Mouse (Mus musculus): ENCODE measurements around the gene Nrg4.
"Not testable (repeated sequence)": the region's sequence is repeated elsewhere in the genome, so short reads cannot be mapped to it uniquely, and the experiment has no call there.

Gene Nrg4

GRCm38 (mm10) chr9:55252097-55252496 is 74.5 kb downstream of the Nrg4 start:
- not testable (repeated sequence) for DNase-seq (ENCODE audit: inconsistent ontology term)

GRCm38 (mm10) chr9:55250595-55251247 is 75.9 kb downstream of the Nrg4 start:
- DNase-seq (ENCODE audit: inconsistent ontology term), result no peak

- DNase-seq (ENCODE audit: inconsistent ontology term), result no peak
Observed at GRCm38 (mm10) chr9:55248465-55248864, 78.2 kb downstream of the Nrg4 start.

- no peak for DNase-seq (ENCODE audit: inconsistent ontology term)
Observed at GRCm38 (mm10) chr9:55246918-55247317, 79.7 kb downstream of the Nrg4 start.

GRCm38 (mm10) chr9:55246440-55246839 is 80.2 kb downstream of the Nrg4 start:
- DNase-seq (ENCODE audit: inconsistent ontology term), result no peak

- not testable (repeated sequence) for DNase-seq (ENCODE audit: inconsistent ontology term)
Observed at GRCm38 (mm10) chr9:55245057-55245750, 81.4 kb downstream of the Nrg4 start.

- DNase-seq (ENCODE audit: inconsistent ontology term), result no peak
Observed at GRCm38 (mm10) chr9:55244079-55244478, 82.6 kb downstream of the Nrg4 start.

- no peak for DNase-seq (ENCODE audit: inconsistent ontology term)
Observed at GRCm38 (mm10) chr9:55243280-55243679, 83.4 kb downstream of the Nrg4 start.

GRCm38 (mm10) chr9:55241863-55242685 is 84.6 kb downstream of the Nrg4 start:
- DNase-seq (ENCODE audit: inconsistent ontology term), result peak; percentile 3

- no peak for DNase-seq (ENCODE audit: inconsistent ontology term)
Observed at GRCm38 (mm10) chr9:55240852-55241251, 85.8 kb downstream of the Nrg4 start.

GRCm38 (mm10) chr9:55236235-55237165 is 90.1 kb downstream of the Nrg4 start:
- DNase-seq (ENCODE audit: inconsistent ontology term), result no peak

GRCm38 (mm10) chr9:55233076-55233475 is 93.6 kb downstream of the Nrg4 start:
- not testable (repeated sequence) for DNase-seq (ENCODE audit: inconsistent ontology term)

GRCm38 (mm10) chr9:55232586-55232985 is 94.1 kb downstream of the Nrg4 start:
- no peak for DNase-seq (ENCODE audit: inconsistent ontology term)

- DNase-seq (ENCODE audit: inconsistent ontology term), result no peak
Observed at GRCm38 (mm10) chr9:55232110-55232509, 94.5 kb downstream of the Nrg4 start.

- no peak for DNase-seq (ENCODE audit: inconsistent ontology term)
Observed at GRCm38 (mm10) chr9:55231544-55231943, 95.1 kb downstream of the Nrg4 start.

GRCm38 (mm10) chr9:55229010-55229409 is 97.6 kb downstream of the Nrg4 start:
- no peak for DNase-seq (ENCODE audit: inconsistent ontology term)

GRCm38 (mm10) chr9:55228149-55228548 is 98.5 kb downstream of the Nrg4 start:
- no peak for DNase-seq (ENCODE audit: inconsistent ontology term)

GRCm38 (mm10) chr9:55226251-55226650 is 100.4 kb downstream of the Nrg4 start:
- no peak for DNase-seq (ENCODE audit: inconsistent ontology term)

GRCm38 (mm10) chr9:55225165-55225737 is 101.4 kb downstream of the Nrg4 start:
- no peak for DNase-seq (ENCODE audit: inconsistent ontology term)

GRCm38 (mm10) chr9:55217381-55217780 is 109.3 kb downstream of the Nrg4 start:
- DNase-seq (ENCODE audit: inconsistent ontology term), result no peak

GRCm38 (mm10) chr9:55216078-55216477 is 110.6 kb downstream of the Nrg4 start:
- no peak for DNase-seq (ENCODE audit: inconsistent ontology term)
